ENCODE assay signal across 8 mouse cellular contexts in genomic region chr7:126986319-126986718, GRCm38 (mm10). TPM values are rescaled to one million over a fixed set of nuclear protein-coding genes. Genes with fewer than 3 reads are reported as not detected.
DNase-seq lines count a peak whose midpoint lies in the region; ATAC-seq and TF ChIP-seq lines count a peak whose summit lies in the region.
"Had no signal": no experiment of that assay in that cellular context is flagged by ENCODE, and none has a peak within 500 bp of the region (broad histone marks: within the 10 kb centered on the region; RNA-seq: fewer than 3 reads in every experiment).

No protein-coding gene starts in this region.

- no peaks in the 10 kb centered on the region for H3K27me3 ChIP-seq in liver, adult 2 months (ENCODE audit: control insufficient read depth, insufficient read depth, low read length)
- no peaks in the 10 kb centered on the region for H3K27me3 ChIP-seq in liver, embryonic 11.5 days (replicated peaks; ENCODE audit: control insufficient read depth, insufficient read depth, low read length)
- no peaks in the 10 kb centered on the region for H3K27me3 ChIP-seq in embryonic facial prominence, embryonic 10.5 days (replicated peaks; ENCODE audit: low read depth, poor library complexity, severe bottlenecking)
- no peaks in the 10 kb centered on the region for H3K27me3 ChIP-seq in kidney, embryonic 16.5 days (ENCODE audit: insufficient read depth, low read length)
- no peaks in the 10 kb centered on the region for H3K27me3 ChIP-seq in forebrain, embryonic 16.5 days (replicated peaks; ENCODE audit: control insufficient read depth, insufficient read depth, low read length)

- no peaks in the 10 kb centered on the region for H3K9me3 ChIP-seq in liver, embryonic 11.5 days (ENCODE audit: control insufficient read depth, low read length)
- H3K9me3 ChIP-seq in embryonic facial prominence, embryonic 10.5 days: no peaks in the 10 kb centered on the region
- no peaks in the 10 kb centered on the region for H3K9me3 ChIP-seq in kidney, embryonic 16.5 days (ENCODE audit: low read length)
- H3K9me3 ChIP-seq in forebrain, embryonic 16.5 days (ENCODE audit: control insufficient read depth, low read length): no peaks in the 10 kb centered on the region

- no peak overlapping the region for H3K4me3 ChIP-seq in liver, adult 2 months (ENCODE audit: insufficient read depth, low read depth, low read length)
- no peak overlapping the region for H3K4me3 ChIP-seq in liver, embryonic 11.5 days (ENCODE audit: low read depth, low read length)
- no peak overlapping the region for H3K4me3 ChIP-seq in embryonic facial prominence, embryonic 10.5 days
- no peak overlapping the region for H3K4me3 ChIP-seq in kidney, embryonic 16.5 days (ENCODE audit: low read length)
- no peak overlapping the region for H3K4me3 ChIP-seq in forebrain, embryonic 16.5 days (replicated peaks; ENCODE audit: low read length)

- peak; percentile 36 for DNase-seq in liver, adult 2 months (ENCODE audit: extremely low read depth, low read depth, low spot score)
- no peak for DNase-seq in liver, embryonic 11.5 days (ENCODE audit: low spot score)
- peak; percentile 33 to 56 for DNase-seq in adrenal gland, postnatal 36 days
- peak; percentile 23 for DNase-seq in embryonic facial prominence, embryonic 10.5 days (ENCODE audit: low spot score)

- H3K36me3 ChIP-seq in liver, adult 2 months (ENCODE audit: control insufficient read depth, insufficient read depth, low read length): peaks cover 13% of the 10 kb centered on the region
- H3K36me3 ChIP-seq in liver, embryonic 11.5 days (ENCODE audit: control insufficient read depth, insufficient read depth, low read length): no peaks in the 10 kb centered on the region
- peaks cover 4% of the 10 kb centered on the region for H3K36me3 ChIP-seq in embryonic facial prominence, embryonic 10.5 days (replicated peaks)
- peaks cover 2% of the 10 kb centered on the region; the same call in 1 of the 2 replicates for H3K36me3 ChIP-seq in kidney, embryonic 16.5 days (ENCODE audit: insufficient read depth, low read length)
- no peaks in the 10 kb centered on the region for H3K36me3 ChIP-seq in forebrain, embryonic 16.5 days (ENCODE audit: control insufficient read depth, insufficient read depth)

- no peak overlapping the region for H3K9ac ChIP-seq in liver, adult 2 months (ENCODE audit: low read depth, low read length)
- H3K9ac ChIP-seq in liver, embryonic 11.5 days (ENCODE audit: low read depth, low read length): no peak overlapping the region
- H3K9ac ChIP-seq in kidney, embryonic 16.5 days (replicated peaks; ENCODE audit: low read length): no peak overlapping the region
- H3K9ac ChIP-seq in forebrain, embryonic 16.5 days (replicated peaks; ENCODE audit: low read depth, low read length): no peak overlapping the region

- no peak overlapping the region for H3K27ac ChIP-seq in liver, adult 2 months (replicated peaks; ENCODE audit: insufficient read depth, low read depth, low read length)
- H3K27ac ChIP-seq in liver, embryonic 11.5 days (ENCODE audit: low read depth, low read length): no peak overlapping the region
- no peak overlapping the region for H3K27ac ChIP-seq in embryonic facial prominence, embryonic 10.5 days (replicated peaks)
- no peak overlapping the region for H3K27ac ChIP-seq in kidney, embryonic 16.5 days (ENCODE audit: low read length)
- H3K27ac ChIP-seq in forebrain, embryonic 16.5 days (ENCODE audit: low read length): no peak overlapping the region
- H3K27ac ChIP-seq: macrophage had no signal

- no peaks in the 10 kb centered on the region for H3K4me1 ChIP-seq in liver, adult 2 months (ENCODE audit: control insufficient read depth, insufficient read depth, low read length)
- no peaks in the 10 kb centered on the region for H3K4me1 ChIP-seq in liver, embryonic 11.5 days (replicated peaks; ENCODE audit: control insufficient read depth, insufficient read depth, low read length)
- 0 out of 2 replicates have a peak, but pooled peaks cover 3% of the 10 kb centered on the region for H3K4me1 ChIP-seq in embryonic facial prominence, embryonic 10.5 days
- no peaks in the 10 kb centered on the region for H3K4me1 ChIP-seq in kidney, embryonic 16.5 days (ENCODE audit: insufficient read depth, low read length)
- no peaks in the 10 kb centered on the region for H3K4me1 ChIP-seq in forebrain, embryonic 16.5 days (replicated peaks; ENCODE audit: control insufficient read depth, insufficient read depth, low read length)

- no peak for ATAC-seq in liver, embryonic 11.5 days (replicated peaks; ENCODE audit: low FRiP score)
- peak; percentile 62 for ATAC-seq in kidney, embryonic 16.5 days (ENCODE audit: low FRiP score, low TSS enrichment)
- ATAC-seq in megakaryocyte, adult 5-6 weeks (ENCODE audit: poor library complexity, severe bottlenecking): peak; percentile 52; the same call in 1 of the 2 replicates
- ATAC-seq in forebrain, embryonic 16.5 days: no peak

- no peaks in the 10 kb centered on the region for H3K79me2 ChIP-seq in liver, adult 2 months (ENCODE audit: control insufficient read depth, insufficient read depth, low read length)

- TF ChIP-seq POLR2A in liver, adult 2 months (IDR thresholded peaks at IDR 0.05; ENCODE audit: extremely low read depth, insufficient read depth, low read length): no peak

- peak; percentile 77 for TF ChIP-seq CTCF in liver, adult 2 months (IDR thresholded peaks at IDR 0.05; ENCODE audit: low read depth, low read length)

- H3K4me2 ChIP-seq in liver, embryonic 11.5 days: no peak overlapping the region
- H3K4me2 ChIP-seq in kidney, embryonic 16.5 days (replicated peaks; ENCODE audit: low read depth, low read length): no peak overlapping the region
- no peak overlapping the region for H3K4me2 ChIP-seq in forebrain, embryonic 16.5 days (ENCODE audit: low read length)

- 49% methylated on average over 9 of the region's 9 CpGs for WGBS in liver, adult 2 months
- WGBS in liver, embryonic 11.5 days: 50% methylated on average over 9 of the region's 9 CpGs
- WGBS in embryonic facial prominence, embryonic 10.5 days: 44% methylated on average over 9 of the region's 9 CpGs
- WGBS in kidney, embryonic 16.5 days: 45% methylated on average over 9 of the region's 9 CpGs
- 36% methylated on average over 9 of the region's 9 CpGs for WGBS in forebrain, embryonic 16.5 days

RNA-seq across cellular contexts. Expression of gene Cdiptos, which starts 10.4 kb away (rescaled TPM):
- total RNA-seq in liver, adult 2 months (2014; rRNA removed): 0.09 TPM in 1 of 2 replicates, not detected in the other
- polyA plus RNA-seq in liver, adult 2 months (2012; rRNA removed): 0.20 and 0.23 TPM in 2 replicates
- 0.67 and 1.0 TPM in 2 replicates for polyA plus RNA-seq in liver, embryonic 11.5 days (2014; fragmentation: Nextera tagmentation; extraction: Ambion mirVana)
- under 1 TPM; 0.60 to 0.69 TPM for total RNA-seq in adrenal gland, postnatal 36 days (2021)
- polyA plus RNA-seq in embryonic facial prominence, embryonic 10.5 days (2016; fragmentation: Nextera tagmentation; extraction: Ambion mirVana): 0.50 and 0.77 TPM in 2 replicates
- polyA plus RNA-seq in kidney, embryonic 16.5 days (2015; fragmentation: Nextera tagmentation; extraction: Ambion mirVana): 1.6 and 2.1 TPM in 2 replicates
- 4.9 and 6.6 TPM in 2 replicates for total RNA-seq in megakaryocyte, adult 5-6 weeks (2015)
- 0.73 and 3.3 TPM in 2 replicates for total RNA-seq in megakaryocyte, adult 5-6 weeks (2017)
- 0.45 and 1.2 TPM in 2 replicates for polyA plus RNA-seq in forebrain, embryonic 16.5 days (2015; fragmentation: Nextera tagmentation; extraction: Ambion mirVana)

RNA-seq across cellular contexts. Expression of gene Cdipt, which starts 10.6 kb away (rescaled TPM):
- 41.2 and 42.8 TPM in 2 replicates for total RNA-seq in liver, adult 2 months (2014; rRNA removed)
- polyA plus RNA-seq in liver, adult 2 months (2012; rRNA removed): 137 and 141 TPM in 2 replicates
- 72.2 and 74.4 TPM in 2 replicates for polyA plus RNA-seq in liver, embryonic 11.5 days (2014; fragmentation: Nextera tagmentation; extraction: Ambion mirVana)
- total RNA-seq in adrenal gland, postnatal 36 days (2021): 10 to 100 TPM; 85.1 to 93.1 TPM
- 79.9 and 85.2 TPM in 2 replicates for polyA plus RNA-seq in embryonic facial prominence, embryonic 10.5 days (2016; fragmentation: Nextera tagmentation; extraction: Ambion mirVana)
- polyA plus RNA-seq in kidney, embryonic 16.5 days (2015; fragmentation: Nextera tagmentation; extraction: Ambion mirVana): 135 and 137 TPM in 2 replicates
- total RNA-seq in megakaryocyte, adult 5-6 weeks (2015): 46.1 and 48.5 TPM in 2 replicates
- 49.4 and 56.7 TPM in 2 replicates for total RNA-seq in megakaryocyte, adult 5-6 weeks (2017)
- 115 and 122 TPM in 2 replicates for polyA plus RNA-seq in forebrain, embryonic 16.5 days (2015; fragmentation: Nextera tagmentation; extraction: Ambion mirVana)

RNA-seq across cellular contexts. Expression of gene Mvp, which starts 28.1 kb away (rescaled TPM):
- 23.4 and 28.5 TPM in 2 replicates for total RNA-seq in liver, adult 2 months (2014; rRNA removed)
- 26.3 and 39.4 TPM in 2 replicates for polyA plus RNA-seq in liver, adult 2 months (2012; rRNA removed)
- 8.3 and 9.4 TPM in 2 replicates for polyA plus RNA-seq in liver, embryonic 11.5 days (2014; fragmentation: Nextera tagmentation; extraction: Ambion mirVana)
- total RNA-seq in adrenal gland, postnatal 36 days (2021): 100 to 1,000 TPM; 102 to 129 TPM
- polyA plus RNA-seq in embryonic facial prominence, embryonic 10.5 days (2016; fragmentation: Nextera tagmentation; extraction: Ambion mirVana): 4.1 TPM in 2 replicates
- polyA plus RNA-seq in kidney, embryonic 16.5 days (2015; fragmentation: Nextera tagmentation; extraction: Ambion mirVana): 19.7 and 21.4 TPM in 2 replicates
- total RNA-seq in megakaryocyte, adult 5-6 weeks (2015): 5.6 and 6.0 TPM in 2 replicates
- total RNA-seq in megakaryocyte, adult 5-6 weeks (2017): 48.1 and 50.6 TPM in 2 replicates
- 3.0 and 3.7 TPM in 2 replicates for polyA plus RNA-seq in forebrain, embryonic 16.5 days (2015; fragmentation: Nextera tagmentation; extraction: Ambion mirVana)

RNA-seq across cellular contexts. Expression of gene Pagr1b, which starts 30.0 kb away (rescaled TPM):
- total RNA-seq in liver, adult 2 months (2014; rRNA removed): 0.74 TPM in 1 of 2 replicates, not detected in the other
- polyA plus RNA-seq in liver, adult 2 months (2012; rRNA removed): 0.49 TPM in 1 of 2 replicates, not detected in the other
- polyA plus RNA-seq in liver, embryonic 11.5 days (2014; fragmentation: Nextera tagmentation; extraction: Ambion mirVana): 0.41 TPM in 1 of 2 replicates, not detected in the other
- total RNA-seq in adrenal gland, postnatal 36 days (2021): 1 to 10 TPM in 1 of 2 experiments, not detected in 1; 3.0 TPM
- 0.78 TPM in 1 of 2 replicates, not detected in the other for polyA plus RNA-seq in embryonic facial prominence, embryonic 10.5 days (2016; fragmentation: Nextera tagmentation; extraction: Ambion mirVana)
- 1.2 TPM in 1 of 2 replicates, not detected in the other for polyA plus RNA-seq in kidney, embryonic 16.5 days (2015; fragmentation: Nextera tagmentation; extraction: Ambion mirVana)
- 0.54 and 1.6 TPM in 2 replicates for total RNA-seq in megakaryocyte, adult 5-6 weeks (2015)
- total RNA-seq in megakaryocyte, adult 5-6 weeks (2017): not detected in 2 replicates
- polyA plus RNA-seq in forebrain, embryonic 16.5 days (2015; fragmentation: Nextera tagmentation; extraction: Ambion mirVana): not detected in 2 replicates

RNA-seq across cellular contexts. Expression of gene Pagr1a, which starts 30.8 kb away (rescaled TPM):
- 4.9 and 6.7 TPM in 2 replicates for total RNA-seq in liver, adult 2 months (2014; rRNA removed)
- 2.6 and 4.2 TPM in 2 replicates for polyA plus RNA-seq in liver, adult 2 months (2012; rRNA removed)
- 45.6 and 75.0 TPM in 2 replicates for polyA plus RNA-seq in liver, embryonic 11.5 days (2014; fragmentation: Nextera tagmentation; extraction: Ambion mirVana)
- total RNA-seq in adrenal gland, postnatal 36 days (2021): 10 to 100 TPM in 1 of 2 experiments, 1 to 10 TPM in 1; 4.4 to 15.1 TPM
- polyA plus RNA-seq in embryonic facial prominence, embryonic 10.5 days (2016; fragmentation: Nextera tagmentation; extraction: Ambion mirVana): 41.1 and 107 TPM in 2 replicates
- 61.3 and 88.7 TPM in 2 replicates for polyA plus RNA-seq in kidney, embryonic 16.5 days (2015; fragmentation: Nextera tagmentation; extraction: Ambion mirVana)
- total RNA-seq in megakaryocyte, adult 5-6 weeks (2015): 40.7 and 62.5 TPM in 2 replicates
- total RNA-seq in megakaryocyte, adult 5-6 weeks (2017): 25.5 and 67.0 TPM in 2 replicates
- 22.9 and 39.8 TPM in 2 replicates for polyA plus RNA-seq in forebrain, embryonic 16.5 days (2015; fragmentation: Nextera tagmentation; extraction: Ambion mirVana)

Comparison
In these comparisons a context has a peak if more than half of its experiments do, and no peak if none do; other contexts are left out.
1. ATAC-seq: peak in kidney, embryonic 16.5 days (single experiment) and megakaryocyte, adult 5-6 weeks (single experiment); none in liver, embryonic 11.5 days (single experiment) and forebrain, embryonic 16.5 days (single experiment).